Mouse (Mus musculus): Measurements from ENCODE around the gene Dop1b.
"Not testable (repeated sequence)": the region's sequence is repeated elsewhere in the genome, so short reads cannot be mapped to it uniquely, and the experiment has no call there.

The Dop1b gene

GRCm38 (mm10) chr16:93711411-93712188 lies at the start of gene Dop1b:
TSS of gene Dop1b (plus strand) at chr16:93711904.
- peak; percentile 96 for DNase-seq (ENCODE audit: low read depth, low spot score)

DNA sequence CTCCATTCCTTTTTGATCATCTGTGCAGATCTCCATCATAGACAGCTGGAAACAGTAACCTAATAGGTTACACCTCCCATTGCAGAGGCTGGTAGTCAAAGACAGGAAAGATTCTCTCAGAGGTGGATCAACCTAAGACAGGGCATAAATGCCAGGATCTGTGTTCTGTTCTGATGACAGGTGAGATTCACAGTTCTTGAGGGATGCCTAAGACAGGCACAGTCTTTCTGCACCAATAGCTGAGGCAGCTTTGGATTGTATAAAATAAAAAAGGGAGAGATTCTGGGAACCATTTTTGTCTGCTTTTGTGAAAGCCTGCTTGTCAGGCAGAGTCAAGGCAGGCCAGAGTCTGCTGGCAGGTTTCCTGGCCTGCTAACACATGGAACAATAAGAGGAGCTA lies 43.7 kb upstream of the Dop1b start:
- DNase-seq (ENCODE audit: low read depth, low spot score): no peak

GRCm38 (mm10) chr16:93669521-93669920 lies 42.2 kb upstream of the Dop1b start:
- no peak for DNase-seq (ENCODE audit: low read depth, low spot score)

- not testable (repeated sequence) for DNase-seq (ENCODE audit: low read depth, low spot score)
Measured at GRCm38 (mm10) chr16:93670466-93670865, 41.2 kb upstream of the Dop1b start.

DNA sequence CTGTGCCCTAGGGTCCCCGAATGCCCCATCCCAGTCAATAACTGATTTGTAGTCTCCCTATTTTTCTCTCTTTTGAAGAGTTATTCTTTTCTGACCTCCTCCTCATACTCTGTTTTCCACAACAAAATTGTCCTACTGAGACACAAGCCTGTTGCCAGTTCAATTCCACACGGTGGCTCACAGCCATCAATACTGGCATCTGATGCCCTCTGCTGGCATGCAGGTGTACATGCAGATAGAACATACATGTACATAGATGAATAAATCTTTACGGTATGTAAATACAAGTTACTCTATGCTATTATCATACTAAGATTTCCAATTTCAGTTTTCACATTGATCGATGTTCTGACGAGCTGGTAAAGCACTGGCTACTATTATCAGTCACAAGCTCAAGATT lies 40.6 kb upstream of the Dop1b start:
- no peak for DNase-seq (ENCODE audit: low read depth, low spot score)

DNA sequence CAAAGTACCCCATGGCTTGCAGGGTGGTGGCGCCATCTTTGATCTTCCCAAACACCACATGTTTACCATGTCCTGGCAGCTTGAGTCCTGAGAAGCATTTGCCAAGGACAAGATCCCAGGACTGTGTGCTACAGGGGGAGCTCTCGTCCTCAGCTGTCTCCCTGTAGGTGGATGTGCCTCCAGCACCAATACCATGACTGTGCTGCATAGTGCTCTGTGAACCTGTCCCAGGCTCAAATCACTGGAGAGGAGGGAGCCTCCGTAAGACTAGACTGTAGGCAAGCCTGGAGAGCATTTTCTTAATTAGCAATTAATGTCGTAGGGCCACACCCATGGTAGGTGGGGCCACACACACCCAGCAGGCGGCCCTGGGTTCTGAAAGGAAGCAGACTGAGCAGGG lies 35.3 kb upstream of the Dop1b start:
- no peak for DNase-seq (ENCODE audit: low read depth, low spot score)

GRCm38 (mm10) chr16:93678206-93678605 lies 33.5 kb upstream of the Dop1b start:
- DNase-seq (ENCODE audit: low read depth, low spot score): no peak

DNA sequence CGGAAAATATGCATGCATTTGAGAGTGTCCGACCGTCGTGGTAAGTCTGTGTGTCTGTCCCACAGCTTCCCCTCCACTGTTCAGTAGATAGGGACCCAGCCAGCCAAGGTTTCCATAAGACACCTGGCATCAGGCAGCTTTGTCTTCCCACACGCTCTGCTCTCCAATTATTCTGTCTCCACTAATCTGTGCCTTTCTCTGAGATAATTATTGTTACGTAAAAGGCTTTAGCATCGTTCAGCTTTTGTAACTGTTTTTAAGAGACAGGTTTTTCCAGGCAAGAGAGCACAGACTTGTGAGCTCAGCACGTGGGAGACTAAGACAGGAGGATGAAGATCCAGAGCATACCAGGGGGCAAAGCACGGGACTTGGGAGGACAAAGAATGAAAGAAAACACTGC lies 32.5 kb upstream of the Dop1b start:
- peak; percentile 58 for DNase-seq (ENCODE audit: low read depth, low spot score)

DNA sequence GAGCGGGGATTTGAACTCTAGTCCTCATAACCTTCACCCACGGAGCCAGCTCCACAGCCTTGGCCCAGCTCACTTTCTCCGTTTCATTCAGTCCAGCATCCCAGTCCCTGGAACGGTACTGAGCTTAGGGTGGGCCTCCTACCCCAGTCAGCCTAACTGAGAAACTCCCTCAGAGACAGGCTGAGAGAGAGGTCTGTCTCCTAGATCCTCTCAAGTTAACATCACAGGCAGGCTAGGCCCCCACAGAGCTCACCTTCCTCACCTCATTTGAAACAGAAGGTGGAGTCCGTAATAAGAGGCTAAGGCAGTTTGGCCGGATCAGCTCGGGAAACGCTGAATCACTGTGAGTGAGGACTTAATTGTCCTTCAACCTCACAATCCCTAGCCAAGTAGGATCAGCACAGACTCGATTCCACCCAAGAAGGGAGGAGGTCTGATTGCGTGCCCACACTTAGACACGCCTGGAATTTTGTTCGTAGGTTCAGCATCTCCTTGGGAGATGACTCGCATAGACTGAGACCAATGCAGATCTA lies 29.5 kb upstream of the Dop1b start:
- DNase-seq (ENCODE audit: low read depth, low spot score): no peak

GRCm38 (mm10) chr16:93682689-93683507 lies 28.8 kb upstream of the Dop1b start, which contains the start of gene Cbr3:
TSS of gene Cbr3 (plus strand) at chr16:93683215.
- DNase-seq (ENCODE audit: low read depth, low spot score): peak; percentile 67

DNA sequence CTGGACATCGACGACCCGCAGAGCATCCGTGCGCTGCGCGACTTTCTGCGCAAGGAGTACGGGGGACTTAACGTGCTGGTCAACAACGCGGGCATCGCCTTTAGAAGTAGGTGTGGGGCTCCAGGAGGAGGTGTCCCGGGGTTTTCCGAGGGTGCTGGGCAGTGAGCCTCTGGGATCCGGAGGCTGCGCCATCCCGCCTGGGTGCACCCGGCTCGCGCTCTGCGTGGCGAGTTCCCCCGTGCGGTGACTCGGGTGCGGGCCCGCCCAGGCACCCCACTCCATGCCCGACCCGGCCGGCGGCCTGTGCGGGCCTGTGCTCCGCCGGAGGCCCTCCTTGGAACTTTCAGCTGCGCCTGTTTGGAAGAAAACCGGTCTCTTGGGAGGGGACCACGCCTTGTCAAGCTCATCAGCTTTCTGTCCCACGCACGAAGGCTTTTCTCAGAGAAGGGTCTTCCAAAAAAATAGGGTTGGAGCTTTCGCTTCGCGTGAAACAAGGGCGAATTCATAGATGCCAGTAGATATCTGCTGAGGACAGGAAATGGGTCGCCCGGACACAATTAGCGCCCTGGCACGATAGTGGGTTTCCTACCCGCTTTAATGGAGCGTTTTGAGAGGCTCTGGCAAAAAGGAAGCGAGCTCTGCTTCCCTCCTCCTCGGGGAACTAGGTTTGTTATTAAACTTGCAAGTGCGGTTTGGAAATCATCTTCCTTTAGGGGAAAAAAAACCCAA lies 28.0 kb upstream of the Dop1b start:
- no peak for DNase-seq (ENCODE audit: low read depth, low spot score)

DNA sequence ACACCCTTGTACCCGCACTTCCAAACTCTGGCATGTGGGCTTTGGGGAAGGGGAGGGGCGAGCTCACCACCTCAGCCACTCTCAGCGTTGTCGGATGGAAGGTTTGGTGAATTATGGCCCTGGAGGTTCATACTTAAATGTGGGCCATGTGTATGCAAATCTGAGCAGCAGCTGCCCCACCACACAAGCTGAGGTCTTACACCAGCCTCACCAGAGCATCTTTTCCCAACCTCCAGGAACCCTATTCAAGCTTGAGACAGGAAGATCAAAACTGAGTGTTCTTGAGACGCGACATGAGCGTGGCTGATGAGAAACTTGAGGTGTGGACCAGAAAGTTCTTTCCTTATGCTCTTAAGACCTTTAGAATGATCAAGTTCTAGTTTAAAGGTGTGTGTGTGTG lies 27.3 kb upstream of the Dop1b start:
- no peak for DNase-seq (ENCODE audit: low read depth, low spot score)

GRCm38 (mm10) chr16:93685783-93686182 lies 25.9 kb upstream of the Dop1b start:
- not testable (repeated sequence) for DNase-seq (ENCODE audit: low read depth, low spot score)

- DNase-seq (ENCODE audit: low read depth, low spot score): no peak
Measured at GRCm38 (mm10) chr16:93686421-93686820, 25.3 kb upstream of the Dop1b start.

GRCm38 (mm10) chr16:93686945-93687344 lies 24.8 kb upstream of the Dop1b start:
- DNase-seq (ENCODE audit: low read depth, low spot score): no peak

DNA sequence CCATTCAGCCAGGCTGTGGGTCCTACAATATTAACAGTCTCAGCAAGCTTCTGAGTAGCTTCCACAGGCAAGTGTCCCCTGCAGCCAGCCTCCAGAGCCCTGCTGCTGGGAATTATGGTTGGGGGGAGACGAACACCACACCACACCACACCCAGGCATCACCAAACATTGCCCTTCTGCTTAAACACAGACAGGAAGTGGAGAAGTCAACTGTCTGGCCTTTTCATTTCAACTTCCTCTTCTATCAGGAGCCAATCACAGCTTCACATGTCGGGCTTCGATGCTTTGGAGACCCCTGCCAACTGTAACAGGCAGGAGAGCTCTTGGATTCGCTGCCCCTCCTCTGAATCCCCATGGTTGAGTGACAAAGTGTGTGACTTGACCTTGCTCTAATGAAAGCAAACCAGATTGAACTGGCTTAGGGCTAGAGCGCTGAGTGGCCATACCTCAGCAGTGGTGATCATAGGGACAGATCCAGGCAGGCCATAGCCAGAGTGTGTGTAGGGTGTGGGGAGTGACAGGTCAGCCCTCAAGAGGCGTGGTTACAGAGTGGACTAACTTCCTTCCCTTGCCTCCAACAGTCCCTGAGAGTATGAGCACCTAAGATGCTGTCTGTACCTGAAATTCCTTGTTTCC lies 20.4 kb upstream of the Dop1b start:
- no peak for DNase-seq (ENCODE audit: low read depth, low spot score)

DNA sequence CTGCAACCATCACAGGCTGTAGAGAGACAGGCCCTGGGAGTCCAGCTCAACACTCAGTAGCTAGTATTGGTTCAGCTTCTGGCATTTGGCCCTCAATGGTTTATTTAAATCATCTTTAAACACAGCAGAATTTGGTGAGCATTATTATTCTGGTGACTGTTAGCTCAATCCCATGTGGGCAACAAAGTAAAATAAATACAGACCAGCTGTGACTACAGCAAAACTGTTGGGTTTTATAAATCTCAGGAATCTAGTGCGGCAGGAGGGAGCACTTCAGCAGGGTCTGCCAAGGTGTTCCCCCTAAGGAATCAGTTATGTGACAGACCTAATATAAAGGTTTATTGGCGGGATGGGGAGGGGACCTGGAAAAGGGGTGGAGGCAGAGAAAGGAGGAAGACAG lies 19.0 kb upstream of the Dop1b start:
- no peak for DNase-seq (ENCODE audit: low read depth, low spot score)

DNA sequence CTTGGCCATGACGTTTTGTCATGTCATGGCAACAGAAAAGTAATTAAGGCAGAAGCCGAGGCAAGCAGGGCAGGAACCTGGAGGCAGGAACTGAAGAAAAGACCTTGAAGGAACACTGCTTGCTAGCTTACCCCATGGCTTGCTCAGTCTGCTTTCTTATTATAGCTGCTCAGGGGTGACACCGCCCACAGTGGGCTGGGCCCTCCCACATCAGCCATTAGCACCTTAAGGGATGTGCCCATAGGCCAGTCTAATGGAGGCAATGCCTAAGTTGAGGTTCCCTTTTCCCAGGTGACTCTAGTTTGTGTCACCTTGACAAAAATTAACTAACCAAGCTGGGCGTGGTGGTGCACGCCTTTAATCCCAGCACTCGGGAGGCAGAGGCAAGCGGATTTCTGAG lies 4.6 kb upstream of the Dop1b start:
- no peak for DNase-seq (ENCODE audit: low read depth, low spot score)

DNA sequence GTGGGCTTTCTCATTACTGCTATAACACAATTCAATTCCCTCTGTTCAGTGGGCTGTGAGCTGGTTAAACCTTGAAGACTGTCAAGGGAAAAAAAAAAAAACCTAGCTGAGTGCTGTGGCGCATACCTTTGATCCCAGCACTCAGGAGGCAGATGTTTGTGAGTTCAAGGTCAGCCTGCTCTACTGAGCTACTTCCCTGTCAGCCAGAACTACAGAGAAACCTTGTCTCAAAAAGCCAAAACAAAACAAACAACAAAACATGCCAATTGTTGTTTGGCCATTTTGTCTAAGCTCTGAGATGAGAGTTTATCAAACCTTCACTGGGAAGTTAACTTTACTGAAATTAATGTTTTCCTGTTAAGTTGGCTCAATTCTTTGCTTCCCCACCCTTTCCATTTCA lies 2.5 kb upstream of the Dop1b start:
- DNase-seq (ENCODE audit: low read depth, low spot score): no peak

DNA sequence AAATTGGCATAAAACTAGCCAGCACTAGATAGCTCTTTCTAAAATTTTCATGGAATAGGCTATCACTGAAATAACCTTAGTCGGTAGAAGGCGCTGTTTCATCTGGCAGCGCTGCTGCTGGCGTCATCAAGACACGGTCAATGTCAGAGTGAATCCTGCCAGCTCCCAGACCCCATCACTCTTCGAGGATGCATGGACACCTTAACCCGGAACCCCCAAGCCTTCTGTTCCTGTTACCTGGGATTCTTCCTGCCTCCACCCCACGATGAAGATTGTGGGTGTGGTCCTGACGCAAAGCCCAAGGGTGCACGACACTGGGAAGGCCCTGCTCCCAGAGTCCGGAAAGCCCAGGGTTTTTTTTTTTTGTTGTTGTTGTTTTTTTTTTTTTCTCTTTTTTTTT lies 780 bp upstream of the Dop1b start:
- DNase-seq (ENCODE audit: low read depth, low spot score): peak; percentile 80

- peak; percentile 26 for DNase-seq (ENCODE audit: low read depth, low spot score)
Measured at GRCm38 (mm10) chr16:93712189-93712885, 633 bp downstream of the Dop1b start.
